Mouse (Mus musculus) embryo, embryonic 10.5 days (tissue): ENCODE results near the gene Ralgapa1.
"Not testable (repeated sequence)": the region's sequence is repeated elsewhere in the genome, so short reads cannot be mapped to it uniquely, and the experiment has no call there.

Experiments
- DNase-seq: peaks from one replicate; pipeline ENCODE4 v3.0.0-alpha.2; 2015; ENCODE audit warnings: low spot score

The Ralgapa1 gene

GRCm38 (mm10) chr12:55598887-55599561, 221.9 kb downstream of the Ralgapa1 start, which contains the start of gene Insm2:
Gene Insm2, plus strand, starts transcription at chr12:55599427.
- DNase-seq = peak; percentile 42

GRCm38 (mm10) chr12:55598537-55598886, 222.5 kb downstream of the Ralgapa1 start:
- DNase-seq = no peak

- not testable (repeated sequence) for DNase-seq
These were observed 234.0 kb downstream of the Ralgapa1 start for GRCm38 (mm10) chr12:55586936-55587335.

GRCm38 (mm10) chr12:55573794-55574193, 247.2 kb downstream of the Ralgapa1 start:
- DNase-seq = peak; percentile 67

GRCm38 (mm10) chr12:55573089-55573488, 247.9 kb downstream of the Ralgapa1 start:
- DNase-seq = no peak

GRCm38 (mm10) chr12:55571661-55572060, 249.3 kb downstream of the Ralgapa1 start:
- DNase-seq = no peak

- DNase-seq = no peak
These were observed 249.8 kb downstream of the Ralgapa1 start for GRCm38 (mm10) chr12:55571181-55571580.

GRCm38 (mm10) chr12:55570646-55571045, 250.3 kb downstream of the Ralgapa1 start:
- DNase-seq = no peak

GRCm38 (mm10) chr12:55569676-55570075, 251.3 kb downstream of the Ralgapa1 start:
- DNase-seq = no peak

GRCm38 (mm10) chr12:55568466-55568865, 252.5 kb downstream of the Ralgapa1 start:
- no peak for DNase-seq

GRCm38 (mm10) chr12:55566837-55567236, 254.1 kb downstream of the Ralgapa1 start:
- no peak for DNase-seq

- DNase-seq = no peak
These were observed 255.1 kb downstream of the Ralgapa1 start for GRCm38 (mm10) chr12:55565867-55566266.

GRCm38 (mm10) chr12:55565206-55565605, 255.8 kb downstream of the Ralgapa1 start, which contains the start of gene Aldoart2:
Gene Aldoart2, plus strand, starts transcription at chr12:55565239.
- DNase-seq = no peak

- DNase-seq = no peak
These were observed 256.6 kb downstream of the Ralgapa1 start for GRCm38 (mm10) chr12:55564187-55564963.

- DNase-seq = no peak
These were observed 257.2 kb downstream of the Ralgapa1 start for GRCm38 (mm10) chr12:55563742-55564141.

GRCm38 (mm10) chr12:55560025-55560690, 260.8 kb downstream of the Ralgapa1 start:
- peak; percentile 63 for DNase-seq

- DNase-seq = no peak
These were observed 261.6 kb downstream of the Ralgapa1 start for GRCm38 (mm10) chr12:55559184-55559855.

GRCm38 (mm10) chr12:55557866-55558265, 263.1 kb downstream of the Ralgapa1 start:
- DNase-seq = no peak

GRCm38 (mm10) chr12:55554901-55555300, 266.1 kb downstream of the Ralgapa1 start:
- DNase-seq = not testable (repeated sequence)
